Mouse (Mus musculus) C2C12 (cell line): ENCODE results near the gene Lrrc75b. TPM values are rescaled to one million over a fixed set of nuclear protein-coding genes. Genes with fewer than 3 reads are reported as not detected.
"Not testable (repeated sequence)": the region's sequence is repeated elsewhere in the genome, so short reads cannot be mapped to it uniquely, and the experiment has no call there.

Source experiments
- H3K27me3 ChIP-seq: one replicate; pipeline ENCODE4 v1.6.1; 2011; ENCODE audit not compliant: control insufficient read depth, insufficient read depth, insufficient read length
- H3K36me3 ChIP-seq: one replicate; pipeline ENCODE4 v1.6.1; 2011; ENCODE audit not compliant: control insufficient read depth, insufficient read depth
- H3K4me3 ChIP-seq: one replicate; pipeline ENCODE4 v1.5.1; 2011; ENCODE audit warnings: mild to moderate bottlenecking, control low read depth; ENCODE audit not compliant: poor library complexity, insufficient read depth, severe bottlenecking
- H3K79me2 ChIP-seq: one replicate; pipeline ENCODE4 v1.6.1; 2011; ENCODE audit not compliant: control insufficient read depth, insufficient read depth
- H3K79me3 ChIP-seq: one replicate; pipeline ENCODE4 v1.6.1; 2011; ENCODE audit warnings: low read depth, control low read depth
- H3ac ChIP-seq: one replicate; pipeline ENCODE3; 2011; ENCODE audit warnings: low read depth; ENCODE audit not compliant: control insufficient read depth, insufficient read length
- CEBPB ChIP-seq: IDR thresholded peaks from one replicate; pipeline ENCODE4 v1.6.1; 2011; ENCODE audit warnings: low read depth, mild to moderate bottlenecking, control low read depth, moderate library complexity
- CTCF ChIP-seq: IDR thresholded peaks from one replicate; pipeline ENCODE4 v1.5.1; 2011; ENCODE audit not compliant: control insufficient read depth, insufficient read depth, insufficient read length
- FOSL1 ChIP-seq: IDR thresholded peaks from one replicate; pipeline ENCODE4 v1.8.0; 2011; ENCODE audit warnings: mild to moderate bottlenecking, low read length; ENCODE audit not compliant: poor library complexity, insufficient read depth, severe bottlenecking
- MAX ChIP-seq: IDR thresholded peaks from one replicate; pipeline ENCODE4 v1.6.1; 2011; ENCODE audit warnings: mild to moderate bottlenecking, control low read depth
- MYOD1 ChIP-seq: IDR thresholded peaks from one replicate; pipeline ENCODE4 v1.6.1; 2011; ENCODE audit warnings: low read depth; ENCODE audit not compliant: control insufficient read depth, insufficient read length
- MYOG ChIP-seq: IDR thresholded peaks from one replicate; pipeline ENCODE4 v1.6.1; 2011; ENCODE audit not compliant: control insufficient read depth, insufficient read length; ENCODE audit errors: extremely low read depth
- USF1 ChIP-seq: IDR thresholded peaks from one replicate; pipeline ENCODE4 v1.6.1; 2011; ENCODE audit warnings: low read depth, mild to moderate bottlenecking, control low read depth, moderate library complexity
- polyA plus RNA-seq: library from polyadenylated mRNA; unstranded; fragments of >200 nt; fragmentation: generic; extraction: Trizol; gene quantifications from one replicate; pipeline ENCODE4 v1.2.1, GENCODE M21; 2012; ENCODE audit warnings: missing spikeins

Lrrc75b gene
- polyA plus RNA-seq, 1 experiment = 3.8 TPM

DNA sequence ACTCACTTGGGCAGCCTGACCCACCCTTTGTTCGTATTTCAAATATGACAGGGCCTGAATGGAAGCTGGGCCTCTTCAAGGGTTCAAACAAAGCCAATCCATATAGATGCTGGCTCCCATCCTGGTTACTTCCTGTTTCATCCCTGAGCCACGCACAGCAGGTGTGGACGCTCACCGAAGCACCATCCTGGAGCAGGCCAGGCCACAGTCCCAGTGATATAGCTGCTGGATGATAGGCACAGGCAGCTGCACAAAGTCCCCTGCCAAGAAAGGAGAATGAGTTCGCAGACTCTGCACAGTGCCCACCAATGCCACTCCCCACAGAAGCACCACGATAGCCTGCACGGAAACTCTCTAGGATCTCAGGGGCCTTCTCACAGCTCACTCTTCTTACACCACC lies 48.2 kb downstream of the Lrrc75b start:
- Histone ChIP-seq H3K79me2 (peaks cover 33% of the 10 kb centered on the region), H3K4me3 (no peak overlapping the region), H3K27me3 (no peaks in the 10 kb centered on the region), H3K79me3 (peaks cover 10% of the 10 kb centered on the region), H3K36me3 (peaks cover 44% of the 10 kb centered on the region), H3ac (no peak overlapping the region)
- no peak for TF ChIP-seq MAX
- TF ChIP-seq CTCF = no peak
- no peak for TF ChIP-seq USF1
- peak; percentile 56 for TF ChIP-seq MYOD1
- TF ChIP-seq CEBPB = no peak
- TF ChIP-seq MYOG = no peak
- TF ChIP-seq FOSL1 = no peak

DNA sequence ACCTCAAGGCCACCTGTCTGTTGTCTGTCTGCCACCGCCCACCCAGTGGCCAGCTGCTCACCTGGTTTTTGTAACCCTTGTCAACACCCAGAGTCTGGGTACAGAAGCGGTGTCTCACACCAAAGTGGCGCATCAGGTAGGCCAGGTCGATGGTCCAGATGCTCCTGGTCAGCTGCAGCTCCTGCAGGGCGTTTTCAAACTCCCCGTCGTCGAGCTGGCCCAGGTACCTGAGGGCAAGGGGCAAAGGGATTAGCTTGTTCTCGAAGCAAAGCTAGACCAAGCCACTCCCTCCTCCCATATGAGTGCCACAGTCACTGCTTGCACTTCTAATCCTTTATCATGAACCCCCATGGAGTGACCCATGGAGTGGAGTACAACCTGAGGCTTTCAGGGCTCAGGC lies 49.1 kb downstream of the Lrrc75b start:
- TF ChIP-seq CTCF (no peak), CEBPB (no peak), MAX (no peak), MYOG (no peak), FOSL1 (no peak), USF1 (no peak), MYOD1 (no peak)
- H3ac ChIP-seq = no peak overlapping the region
- H3K79me2 ChIP-seq = peaks cover 24% of the 10 kb centered on the region
- H3K36me3 ChIP-seq = peaks cover 48% of the 10 kb centered on the region
- peaks cover 4% of the 10 kb centered on the region for H3K79me3 ChIP-seq
- H3K4me3 ChIP-seq = no peak overlapping the region
- no peaks in the 10 kb centered on the region for H3K27me3 ChIP-seq

DNA sequence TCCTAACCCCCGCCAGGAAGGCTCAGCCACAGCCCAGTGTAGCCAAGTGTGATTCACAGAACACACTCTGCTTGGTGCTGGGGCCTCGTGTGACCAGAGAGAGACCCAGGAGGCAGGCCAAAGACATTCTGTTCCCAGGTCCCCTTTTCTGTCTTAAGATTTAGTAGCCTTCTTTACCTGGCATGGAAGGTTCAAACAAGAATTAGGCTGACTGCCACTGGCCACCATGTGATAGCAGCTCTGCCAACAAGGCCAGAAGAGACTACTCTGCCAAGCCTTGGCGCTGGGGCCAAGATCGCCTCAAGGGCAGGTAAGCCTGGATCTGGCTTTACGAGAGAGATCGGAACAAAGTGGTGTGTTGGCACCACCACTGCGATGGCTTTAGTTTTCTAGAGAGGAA lies 49.7 kb downstream of the Lrrc75b start:
- TF ChIP-seq MYOD1 = no peak
- no peak for TF ChIP-seq USF1
- no peak for TF ChIP-seq CEBPB
- TF ChIP-seq CTCF = no peak
- TF ChIP-seq FOSL1 = no peak
- H3K36me3 ChIP-seq = peaks cover 48% of the 10 kb centered on the region
- no peak overlapping the region for H3ac ChIP-seq
- H3K4me3 ChIP-seq = no peak overlapping the region
- peaks cover 3% of the 10 kb centered on the region for H3K79me3 ChIP-seq
- H3K79me2 ChIP-seq = peaks cover 18% of the 10 kb centered on the region
- H3K27me3 ChIP-seq = no peaks in the 10 kb centered on the region

DNA sequence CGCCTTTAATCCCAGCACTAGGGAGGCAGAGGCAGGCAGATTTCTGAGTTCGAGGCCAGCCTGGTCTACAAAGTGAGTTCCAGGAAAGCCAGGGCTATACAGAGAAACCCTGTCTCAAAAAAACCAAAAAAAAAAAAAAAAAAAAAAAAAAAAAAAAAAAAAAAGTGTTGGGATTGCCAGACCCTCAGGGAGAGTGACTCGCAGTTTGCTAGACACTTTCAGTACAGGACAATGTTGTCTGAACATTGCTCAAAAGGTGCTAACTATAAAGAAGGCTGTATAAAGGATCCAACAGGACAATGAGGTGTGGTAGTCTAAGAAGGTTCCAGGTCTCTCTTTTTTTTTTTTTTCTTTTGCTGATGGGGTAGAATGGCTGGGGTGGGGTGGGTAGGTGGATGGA lies 54.2 kb downstream of the Lrrc75b start:
- H3ac ChIP-seq, H3K79me3 ChIP-seq, H3K79me2 ChIP-seq, H3K4me3 ChIP-seq, H3K27me3 ChIP-seq: not testable (repeated sequence)
- H3K36me3 ChIP-seq = peaks cover 40% of the 10 kb centered on the region

DNA sequence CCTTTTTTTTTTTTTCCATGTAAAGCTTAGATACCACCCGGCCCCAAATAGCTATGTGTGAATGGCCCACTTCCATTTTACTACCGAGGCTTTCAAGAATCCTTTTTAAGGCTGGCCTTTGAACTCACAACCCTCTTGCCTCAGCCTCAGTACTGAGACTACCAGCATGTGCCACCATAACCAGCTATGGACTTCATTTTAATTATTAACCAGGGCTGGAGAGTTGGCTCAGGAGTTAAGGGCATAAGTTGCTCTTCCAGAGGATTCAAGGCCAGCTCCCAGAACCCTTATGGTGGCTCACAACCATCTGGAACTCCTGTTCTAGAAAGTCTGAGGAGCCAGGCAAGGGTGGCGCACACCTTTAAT lies 55.0 kb downstream of the Lrrc75b start:
- H3K27me3 ChIP-seq = no peaks in the 10 kb centered on the region
- no peaks in the 10 kb centered on the region for H3K79me3 ChIP-seq
- no peak overlapping the region for H3K4me3 ChIP-seq
- no peaks in the 10 kb centered on the region for H3K79me2 ChIP-seq
- no peak overlapping the region for H3ac ChIP-seq
- TF ChIP-seq MAX = no peak
- TF ChIP-seq FOSL1 = no peak
- H3K36me3 ChIP-seq = peaks cover 32% of the 10 kb centered on the region

DNA sequence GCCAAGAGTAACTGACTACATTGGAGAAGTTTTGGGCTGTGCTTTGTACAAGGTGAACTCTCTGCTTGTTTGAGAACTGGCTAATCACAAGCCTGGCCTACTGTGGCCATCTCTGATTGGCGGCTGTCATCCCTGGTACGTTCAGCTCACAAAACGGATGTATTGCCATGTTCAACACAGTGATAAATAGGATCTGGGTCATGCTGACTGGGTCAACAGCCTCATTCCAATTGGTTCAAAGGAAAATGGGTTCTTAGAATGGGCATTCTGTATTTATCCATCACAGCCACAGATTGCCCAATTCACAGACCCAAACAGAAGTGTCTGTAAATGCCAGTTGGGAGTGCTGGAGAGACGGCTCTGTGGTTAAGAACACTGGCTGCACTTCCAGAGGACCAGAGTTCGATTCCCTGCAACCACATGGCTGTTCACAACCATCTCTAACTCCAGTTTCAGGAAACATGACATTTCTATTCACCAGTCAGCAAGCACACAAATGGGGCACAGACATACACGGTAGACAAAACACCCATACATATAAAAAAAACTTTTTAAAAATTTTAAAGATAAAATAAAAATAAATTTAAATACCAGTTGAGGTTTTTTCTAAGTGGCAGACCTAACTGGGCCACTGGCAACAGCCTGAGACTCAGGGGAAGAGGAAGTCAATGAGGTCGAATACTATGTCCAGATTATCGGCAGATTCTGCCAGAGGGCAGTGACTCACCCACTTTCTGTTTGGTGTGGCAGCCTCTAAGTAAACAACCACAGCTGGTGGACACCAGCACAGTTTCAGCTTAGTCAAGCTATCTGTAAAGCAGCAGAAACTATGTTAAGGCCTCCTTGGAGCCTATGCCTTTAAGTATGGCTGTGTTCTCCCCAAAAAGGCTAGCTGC lies 55.6 kb downstream of the Lrrc75b start:
- H3K36me3 ChIP-seq = peaks cover 26% of the 10 kb centered on the region
- no peak overlapping the region for H3ac ChIP-seq
- no peaks in the 10 kb centered on the region for H3K27me3 ChIP-seq
- H3K4me3 ChIP-seq = no peak overlapping the region
- H3K79me3 ChIP-seq = no peaks in the 10 kb centered on the region
- H3K79me2 ChIP-seq = no peaks in the 10 kb centered on the region
- TF ChIP-seq CEBPB (peak; percentile 24), MYOD1 (peak; percentile 22), FOSL1 (peak; percentile 27), USF1 (no peak)
